Mouse (Mus musculus) heart, postnatal 10 days (tissue): Measurements from ENCODE around the gene Ccdc84. TPM values are rescaled to one million over a fixed set of nuclear protein-coding genes. Genes with fewer than 3 reads are reported as not detected.
"Not testable (repeated sequence)": the region's sequence is repeated elsewhere in the genome, so short reads cannot be mapped to it uniquely, and the experiment has no call there.

Experiments used
- DNase-seq, 2 experiments: peaks; one replicate each; pipeline ENCODE4 v3.0.0; 2021
- intact Hi-C: fragments of 180-260 bp; cut with DNase I; formaldehyde crosslinking; loops from one replicate; pipeline ENCODE4 v1.15.1; 2025
- total RNA-seq, 2 experiments: library from RNA; stranded (reverse); gene quantifications; 2 replicates each; pipeline ENCODE4 v1.2.3; 2021

Gene Ccdc84
- total RNA-seq, result 10 to 100 TPM; 11.6 to 12.0 TPM

DNA sequence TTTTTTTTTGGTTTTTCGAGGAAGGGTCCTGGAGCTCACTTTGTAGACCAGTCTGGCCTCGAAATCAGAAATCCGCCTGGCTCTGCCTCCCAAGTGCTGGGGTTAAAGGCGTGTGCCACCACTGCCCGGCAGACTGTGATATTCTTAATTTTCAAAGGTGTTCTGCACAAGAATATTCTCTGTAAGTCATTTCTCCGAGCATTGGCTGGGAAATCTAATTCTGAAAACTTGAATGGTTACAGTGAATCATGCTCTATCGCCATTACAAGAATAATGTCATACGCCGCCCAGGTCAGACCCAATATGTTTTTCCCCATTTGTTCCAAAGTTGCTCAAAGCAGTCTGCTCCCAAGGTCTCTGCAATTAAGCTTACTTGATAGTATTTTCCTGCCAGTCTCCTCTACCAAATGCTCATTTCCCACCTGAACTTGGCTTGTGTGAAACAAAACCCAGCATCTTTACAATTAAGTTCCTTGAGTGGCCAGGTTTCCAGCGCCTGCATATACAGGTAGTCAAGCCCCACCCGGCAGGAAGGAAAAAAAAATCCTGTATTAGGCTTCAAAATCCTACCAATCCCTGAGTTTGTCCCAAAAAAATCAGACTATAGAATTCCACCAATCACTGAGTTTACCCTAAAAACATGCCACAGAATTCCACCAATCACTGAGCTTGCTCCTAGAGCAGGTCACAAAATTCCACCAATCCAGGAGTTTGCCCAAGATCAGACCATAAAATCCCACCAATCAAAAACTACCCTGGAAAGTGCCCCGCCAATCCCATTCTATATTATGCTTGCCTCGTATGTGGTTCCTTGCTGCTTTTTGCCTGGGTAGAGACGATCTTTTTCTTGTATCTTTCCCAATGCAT, at the start of gene Ccdc84:
Gene Ccdc84, minus strand, starts transcription at position 51 of the 867 bp plus-strand sequence.
- intact Hi-C loops, result no loop called here
- DNase-seq, result no peak

DNA sequence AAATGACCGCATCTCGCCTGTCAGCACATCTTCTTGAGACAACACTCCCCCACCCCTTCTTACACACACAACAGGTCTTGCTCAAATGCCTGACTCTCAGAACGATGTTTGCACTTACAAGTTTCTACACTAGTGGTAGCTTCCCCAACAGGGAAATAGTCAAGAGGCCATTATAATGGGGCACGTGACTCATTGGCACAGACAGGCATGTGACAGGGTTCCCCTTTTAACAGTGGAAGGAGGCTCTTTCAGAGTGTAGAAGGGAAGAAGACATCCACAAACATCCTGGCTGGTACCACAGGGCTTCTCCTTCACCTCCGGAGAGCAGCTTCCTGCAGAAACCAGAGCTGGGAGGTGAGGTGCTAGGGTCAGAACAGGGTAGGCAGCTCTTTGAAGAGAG, 43.6 kb upstream of the Ccdc84 start:
- intact Hi-C loops, result no loop called here
- no peak for DNase-seq

DNA sequence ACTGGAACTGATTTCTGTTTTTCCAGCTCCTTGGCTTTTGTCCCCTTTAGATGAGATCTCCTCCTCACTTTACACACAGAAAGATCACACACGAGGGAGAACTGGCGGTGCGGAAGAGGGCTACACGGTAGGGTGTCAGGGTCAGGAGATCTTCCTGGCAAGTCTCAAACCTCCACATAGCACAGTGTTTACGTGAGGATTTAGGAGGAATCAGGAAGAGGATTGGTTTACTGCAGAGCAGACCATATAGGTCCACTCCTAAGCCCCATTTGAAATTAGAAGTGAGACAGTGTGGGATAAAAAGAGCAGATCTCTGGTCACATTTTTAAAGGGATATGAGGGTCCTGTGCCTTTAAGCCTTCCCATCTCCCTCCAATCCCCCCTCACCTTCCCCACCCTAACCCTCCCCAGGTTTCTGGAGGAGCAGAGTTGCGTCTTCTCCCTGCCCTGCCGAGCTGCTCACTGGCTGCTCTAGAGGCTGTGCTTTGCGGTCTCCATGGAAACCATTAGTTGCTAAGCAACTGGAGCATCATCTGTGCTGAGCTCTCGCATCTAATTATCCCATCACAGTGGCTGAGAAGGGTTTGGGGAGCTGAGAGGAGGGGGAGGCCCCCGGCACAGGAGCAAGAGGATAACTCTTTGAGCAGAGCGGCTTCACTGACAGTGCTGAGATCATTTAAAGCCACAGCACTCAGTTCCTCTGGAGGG, 38.8 kb upstream of the Ccdc84 start:
- peak in 1 of 2 experiments; percentile 46 for DNase-seq
- intact Hi-C loops, result no loop called here

DNA sequence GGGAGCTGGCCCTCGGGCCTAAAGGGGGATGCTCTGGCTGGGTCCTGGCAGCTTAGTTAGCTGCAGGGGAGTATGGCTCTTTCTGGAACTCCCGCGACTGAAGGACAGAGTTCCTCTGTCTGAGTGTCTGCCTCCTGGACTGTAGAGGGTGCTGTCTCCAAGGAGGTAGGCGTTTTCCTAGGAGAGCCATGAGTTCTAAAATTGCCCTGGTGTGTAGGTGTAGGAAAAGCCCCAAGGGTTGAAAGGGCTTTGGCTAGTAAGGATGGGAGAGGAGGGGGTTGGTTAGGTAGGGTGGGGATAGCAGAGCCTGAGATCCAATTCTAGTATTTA, 36.5 kb upstream of the Ccdc84 start, which contains the start of gene Upk2:
Gene Upk2, minus strand, starts transcription at position 86 of the 330 bp plus-strand sequence.
- intact Hi-C loops, result loop anchor here (1.0 kb wide), 3 partner anchors 22 to 197 kb away; no protein-coding TSS in a partner anchor
- DNase-seq, result no peak

DNA sequence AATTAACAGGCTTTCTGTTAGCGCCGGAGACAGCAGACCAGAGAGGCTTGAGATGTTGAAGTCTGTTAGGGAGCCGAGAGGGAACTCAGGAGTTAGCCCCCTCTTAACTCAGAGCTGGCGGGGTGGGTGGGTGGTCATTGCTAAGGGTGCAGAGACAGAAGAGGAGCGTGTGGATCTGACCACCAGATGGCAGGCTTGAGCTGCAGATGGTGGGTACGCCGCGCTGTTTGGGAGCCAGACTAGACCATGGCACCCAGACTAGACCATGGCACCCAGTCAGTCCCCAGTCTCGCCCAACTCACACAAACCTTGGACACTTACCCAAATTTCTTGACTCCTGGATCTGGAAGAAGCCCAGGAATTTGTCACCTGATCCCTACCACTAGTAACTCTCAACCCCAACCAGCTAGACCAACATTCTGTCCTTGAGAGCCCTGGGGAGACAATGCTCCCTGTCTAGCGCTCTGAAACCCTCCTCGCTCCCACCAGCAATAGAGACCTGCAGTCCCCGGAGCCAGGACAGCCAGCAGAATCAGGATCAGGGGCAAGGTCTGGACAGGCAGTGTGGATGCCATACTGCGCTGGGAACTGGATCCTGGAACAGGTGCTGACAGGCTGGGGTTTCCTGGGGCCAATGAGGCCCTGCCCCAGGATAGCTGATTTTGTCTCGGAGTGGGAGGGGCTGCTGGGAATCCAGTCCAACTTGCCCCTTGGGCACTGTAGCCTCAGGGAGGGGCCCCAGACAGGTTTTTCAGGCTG, 35.9 kb upstream of the Ccdc84 start:
- peak; percentile 85 to 94 for DNase-seq
- intact Hi-C loops, result loop anchor here (1.0 kb wide), 3 partner anchors 23 to 198 kb away; no protein-coding TSS in a partner anchor

DNA sequence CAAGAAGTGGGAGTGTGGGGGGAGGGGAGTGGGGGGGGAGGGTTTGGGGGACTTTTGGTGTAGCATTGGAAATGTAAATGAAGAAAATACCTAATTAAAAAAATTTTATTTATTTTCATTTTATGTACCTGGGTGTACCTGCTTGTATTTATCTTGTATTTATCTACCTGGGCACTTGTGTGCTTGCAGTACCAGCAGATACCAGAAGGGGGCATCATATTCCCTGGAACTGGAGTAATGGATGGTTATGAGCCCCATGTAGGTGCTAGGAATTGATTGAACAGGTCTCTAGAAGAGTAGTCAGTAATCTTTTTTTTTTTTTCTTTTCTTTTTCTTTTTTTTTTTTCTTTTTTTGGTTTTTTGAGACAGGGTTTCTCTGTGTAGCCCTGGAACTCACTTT, 32.0 kb upstream of the Ccdc84 start:
- no peak for DNase-seq
- intact Hi-C loops, result no loop called here

DNA sequence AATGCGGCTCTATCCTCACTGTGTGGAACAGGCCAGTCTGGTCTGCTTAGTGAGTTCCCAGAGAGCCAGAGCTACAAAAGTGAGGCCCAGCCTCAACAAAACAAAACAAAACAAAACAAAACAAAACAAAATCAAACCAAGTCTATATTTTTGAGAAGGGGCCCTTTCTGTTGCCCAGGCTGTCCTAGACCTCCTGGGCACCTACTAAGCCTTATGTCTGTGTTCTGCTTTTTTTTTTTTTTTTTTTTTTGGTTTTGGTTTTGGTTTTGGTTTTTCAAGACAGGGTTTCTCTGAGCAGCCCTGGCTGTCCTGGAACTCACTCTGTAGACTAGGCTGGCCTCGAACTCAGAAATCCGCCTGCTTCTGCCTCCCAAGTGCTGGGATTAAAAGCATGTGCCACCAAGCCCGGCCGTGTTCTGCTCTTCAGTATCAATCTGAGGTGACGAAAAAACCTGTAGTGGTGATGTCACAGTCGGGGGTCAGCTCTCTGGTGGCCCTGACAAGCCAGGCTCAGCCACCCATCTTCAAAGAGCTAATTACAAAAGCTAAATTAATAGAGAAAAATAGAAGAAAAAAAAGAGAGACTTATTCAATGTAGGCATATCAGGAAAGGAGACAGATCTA, 26.1 kb upstream of the Ccdc84 start:
- DNase-seq, intact Hi-C loops: not testable (repeated sequence)

DNA sequence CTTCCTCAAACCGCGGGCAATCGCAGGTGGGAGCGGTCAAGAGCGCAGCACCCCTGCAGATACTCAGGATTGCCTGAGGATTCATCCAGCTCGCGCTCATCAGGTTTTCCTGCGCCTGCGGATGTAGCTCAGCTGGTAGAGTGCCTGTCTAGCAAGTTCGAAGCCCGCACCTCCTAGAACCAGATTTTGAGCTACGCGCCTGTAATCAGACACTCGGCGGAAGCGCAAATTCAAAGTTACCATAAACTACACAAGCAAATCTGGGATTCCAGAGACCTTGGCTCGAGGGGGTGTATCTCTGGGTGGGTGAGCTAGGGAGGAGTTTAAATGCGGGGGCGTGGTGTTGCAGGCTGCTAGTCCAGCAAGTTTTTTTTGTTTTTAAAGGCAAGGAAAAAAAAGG, 22.6 kb upstream of the Ccdc84 start, which contains the start of gene Foxr1:
Gene Foxr1, minus strand, starts transcription at position 176 of the 400 bp plus-strand sequence.
- intact Hi-C loops, result no loop called here
- DNase-seq, result no peak

DNA sequence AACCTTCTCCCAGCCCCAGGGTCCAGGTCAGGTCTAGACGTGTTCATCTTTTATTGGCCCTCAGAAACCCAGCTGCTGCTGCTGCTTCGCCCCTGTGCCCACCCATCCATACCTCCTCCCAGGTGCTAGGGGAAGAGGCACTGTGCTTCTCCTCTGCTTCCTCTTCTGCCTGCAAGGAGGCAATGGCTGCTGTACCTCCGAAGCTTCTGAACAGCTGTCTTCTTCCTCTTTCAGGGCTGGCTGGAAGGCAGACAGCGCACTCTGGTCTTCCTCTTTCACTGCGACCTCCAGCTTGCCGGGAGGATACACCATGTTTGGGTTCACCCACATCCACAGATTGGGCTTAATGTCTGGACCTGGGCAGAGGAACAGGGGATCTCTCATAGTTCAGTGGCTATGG, 17.4 kb upstream of the Ccdc84 start:
- DNase-seq, result no peak
- intact Hi-C loops, result no loop called here

DNA sequence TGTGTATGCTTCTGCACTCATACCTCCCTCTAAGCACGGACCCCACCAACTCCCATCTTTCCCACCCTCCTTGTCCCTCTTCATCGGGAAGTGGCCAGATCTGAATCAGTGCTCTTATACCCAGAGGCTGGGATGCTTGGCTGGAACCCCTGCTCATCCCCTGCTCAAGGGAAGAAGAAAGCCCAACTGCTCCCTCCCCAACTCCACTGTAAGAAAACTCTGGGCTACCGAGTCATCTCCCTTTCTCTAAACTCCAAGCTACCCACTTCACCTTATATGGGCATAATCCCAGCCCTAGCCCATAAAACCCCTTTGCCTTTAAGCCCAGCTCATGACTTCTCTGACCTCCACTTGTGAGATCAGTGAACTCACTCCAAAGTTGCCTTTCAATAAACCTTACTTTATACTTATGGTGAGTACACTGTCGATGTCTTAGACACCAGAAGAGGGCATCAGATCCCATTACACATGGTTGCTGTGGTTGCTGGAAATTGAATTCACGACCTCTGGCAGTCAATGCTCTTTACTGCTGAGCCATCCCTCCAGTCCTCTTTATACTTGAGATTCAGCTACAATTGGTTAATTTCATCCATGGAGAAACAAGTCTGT, 14.3 kb upstream of the Ccdc84 start:
- DNase-seq, result no peak

DNA sequence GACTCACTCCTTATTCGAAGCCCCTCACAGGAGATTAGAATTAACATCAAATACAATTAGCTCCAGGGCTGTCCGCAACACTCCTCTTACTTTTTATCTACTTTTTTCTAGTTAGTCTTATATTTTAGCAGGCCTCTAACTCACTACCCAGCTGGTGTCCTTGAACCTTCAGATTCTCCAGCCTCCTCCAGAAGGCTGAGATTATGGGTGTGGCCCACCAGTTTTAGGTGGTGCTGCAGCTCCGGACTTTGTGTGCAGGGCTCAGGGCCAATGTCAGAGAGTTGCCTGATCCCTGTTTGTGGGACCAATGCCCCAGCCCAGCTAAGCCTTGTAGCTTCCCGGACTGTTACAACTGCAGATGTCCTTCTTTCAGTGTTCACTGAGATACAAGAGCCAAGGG, 5.2 kb upstream of the Ccdc84 start:
- intact Hi-C loops, result no loop called here
- DNase-seq, result no peak

More for the DNA sequence above, 14.3 kb upstream of the Ccdc84 start:
- intact Hi-C loops, result no loop called here

DNA sequence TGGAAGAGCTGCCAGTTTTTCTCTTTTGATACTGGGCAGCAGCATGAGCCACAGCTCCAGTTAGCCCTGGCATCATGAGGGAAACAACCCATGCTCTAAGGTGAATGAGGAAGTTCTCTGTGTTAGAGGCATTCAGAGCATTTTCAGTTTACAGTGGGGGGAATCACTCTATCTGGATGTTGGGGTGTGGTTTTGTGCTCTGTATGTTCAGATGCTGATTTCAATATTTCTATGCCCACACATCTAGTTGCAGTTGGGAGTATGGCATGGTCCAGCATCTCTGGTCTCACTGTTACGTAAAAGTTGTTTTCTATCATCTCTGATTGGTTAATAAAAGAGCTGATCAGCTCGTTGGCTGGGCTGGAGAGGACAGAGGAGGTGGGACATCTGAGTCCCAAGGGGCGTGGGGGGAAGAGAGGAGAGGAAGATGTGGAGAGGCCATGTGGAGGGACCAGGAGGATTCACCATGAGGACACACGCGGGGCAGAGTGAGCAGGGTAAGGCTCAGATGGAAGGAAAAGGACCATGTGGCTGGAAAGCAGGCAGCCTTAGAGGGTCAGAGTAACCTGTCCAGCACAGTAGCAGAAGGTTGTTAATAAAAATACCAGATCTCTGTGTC, 2.0 kb upstream of the Ccdc84 start:
- intact Hi-C loops, result no loop called here

DNA sequence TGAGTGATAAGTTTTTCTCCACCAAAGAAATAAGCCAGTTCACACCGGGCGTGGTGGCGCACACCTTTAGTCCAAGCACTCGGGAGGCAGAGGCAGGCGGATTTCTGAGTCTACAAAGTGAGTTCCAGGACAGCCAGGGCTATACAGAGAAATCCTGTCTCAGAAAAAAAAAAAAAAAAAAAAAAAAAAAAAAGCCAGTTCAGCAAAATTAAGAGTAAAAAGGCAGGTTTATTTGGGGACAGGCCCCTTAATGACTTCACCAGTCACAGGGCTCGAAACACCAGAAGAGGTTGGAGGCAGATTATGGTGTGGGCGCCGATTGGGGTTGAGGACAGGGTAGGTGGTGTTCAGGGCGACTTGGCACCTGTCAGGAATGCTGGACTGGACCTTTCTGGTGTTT, 1.4 kb upstream of the Ccdc84 start:
- intact Hi-C loops, DNase-seq: not testable (repeated sequence)

More for the DNA sequence above, 2.0 kb upstream of the Ccdc84 start:
- DNase-seq, result no peak

DNA sequence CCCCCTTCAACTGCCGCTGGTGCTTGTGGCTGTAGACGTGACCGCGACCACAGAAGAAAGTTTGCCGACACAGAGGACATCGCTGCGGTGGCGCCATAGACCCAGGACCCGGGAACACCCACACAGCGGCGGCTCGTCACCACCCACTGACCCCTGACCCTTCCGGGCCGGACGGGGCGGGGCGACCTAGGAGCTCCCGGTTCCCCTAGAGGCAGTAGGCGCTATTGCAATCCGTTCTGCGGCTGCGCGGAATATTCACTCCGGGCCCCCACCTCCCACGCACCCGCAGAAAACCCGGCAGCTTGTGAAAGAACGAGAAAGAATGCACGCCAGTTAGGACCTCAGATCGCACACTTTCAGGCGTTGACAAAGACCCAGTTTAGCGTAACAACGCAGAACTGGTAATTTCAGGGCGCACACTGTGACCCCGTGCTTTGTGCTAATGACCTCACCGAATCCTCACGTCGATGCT, 441 bp downstream of the Ccdc84 start:
- DNase-seq, result peak; percentile 97 to 98
- intact Hi-C loops, result no loop called here

DNA sequence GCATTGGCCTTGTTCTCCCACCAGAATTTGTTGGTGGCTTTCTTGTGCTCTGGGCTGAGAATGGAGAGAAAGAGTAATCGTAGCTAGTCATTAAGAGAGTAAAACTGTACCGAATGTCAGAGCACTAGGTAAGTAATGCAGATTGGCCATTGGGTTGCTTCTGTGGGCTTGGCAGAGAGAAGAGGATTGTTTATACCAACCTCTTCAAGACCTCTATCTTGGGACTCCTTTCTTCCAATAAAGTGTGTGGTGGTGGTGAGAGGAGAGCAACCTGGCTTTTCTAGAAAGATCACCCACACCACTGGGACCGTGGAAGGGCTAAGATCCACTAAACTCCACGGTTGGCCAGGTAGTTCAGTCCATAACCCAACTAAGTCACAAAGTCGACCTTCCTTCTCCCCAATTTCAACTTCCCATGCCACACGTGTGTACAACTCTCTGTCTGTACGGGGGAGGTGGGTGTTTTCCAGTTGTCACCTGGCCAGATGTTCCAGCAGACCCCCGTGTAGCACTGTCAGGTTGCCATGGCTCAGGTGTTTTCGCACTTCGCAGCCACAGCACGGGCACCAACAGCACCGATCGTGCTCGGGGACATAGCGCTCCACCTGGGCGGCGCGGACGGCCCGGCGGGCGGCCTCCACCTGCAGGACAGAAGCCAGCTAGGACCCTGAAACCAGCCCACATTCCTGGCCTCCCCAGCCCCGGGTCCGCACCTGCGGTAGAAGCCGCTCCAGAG, 1.0 kb downstream of the Ccdc84 start:
- intact Hi-C loops, result no loop called here

DNA sequence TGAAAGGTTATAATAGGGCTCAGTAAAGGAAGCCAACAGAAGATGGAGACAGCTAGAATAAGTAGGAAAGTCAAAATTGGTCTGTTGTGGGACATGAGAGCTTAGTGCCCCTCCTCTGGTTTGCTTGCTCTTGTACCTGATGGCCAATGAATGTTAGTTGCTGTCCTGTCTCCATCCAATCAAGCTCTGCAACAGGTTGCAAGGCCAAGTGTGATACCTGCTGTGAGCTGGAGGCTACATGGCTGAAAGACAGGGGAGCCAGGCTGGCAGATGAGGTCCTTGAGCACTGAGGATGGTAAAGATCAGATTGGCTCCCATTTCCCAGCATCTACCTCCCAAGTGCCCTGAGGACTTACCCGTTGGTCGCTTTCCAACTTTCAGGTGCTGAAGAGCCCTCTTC, 5.6 kb downstream of the Ccdc84 start:
- intact Hi-C loops, result no loop called here

More for the DNA sequence above, 1.0 kb downstream of the Ccdc84 start:
- no peak for DNase-seq

DNA sequence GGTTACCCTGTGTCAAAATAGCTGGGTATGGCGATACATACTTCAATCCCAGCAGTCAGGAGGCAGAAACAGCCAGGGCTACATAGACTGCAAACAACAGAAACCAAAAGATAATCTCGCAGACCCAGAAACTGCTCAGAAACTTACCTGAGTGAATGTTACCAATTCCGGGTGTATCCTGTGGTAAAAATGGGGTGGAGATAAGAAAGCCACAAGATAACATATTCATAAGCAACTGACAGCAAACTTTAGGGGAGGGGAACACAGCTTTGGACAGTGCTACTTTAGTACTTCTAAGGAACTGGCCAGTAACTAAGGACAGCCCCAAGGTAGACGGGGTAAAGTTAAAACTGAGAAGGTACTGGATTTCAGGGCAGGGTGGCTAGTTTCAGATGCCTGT, 6.1 kb downstream of the Ccdc84 start:
- intact Hi-C loops, result no loop called here
- DNase-seq, result no peak

More for the DNA sequence above, 5.6 kb downstream of the Ccdc84 start:
- DNase-seq, result no peak

DNA sequence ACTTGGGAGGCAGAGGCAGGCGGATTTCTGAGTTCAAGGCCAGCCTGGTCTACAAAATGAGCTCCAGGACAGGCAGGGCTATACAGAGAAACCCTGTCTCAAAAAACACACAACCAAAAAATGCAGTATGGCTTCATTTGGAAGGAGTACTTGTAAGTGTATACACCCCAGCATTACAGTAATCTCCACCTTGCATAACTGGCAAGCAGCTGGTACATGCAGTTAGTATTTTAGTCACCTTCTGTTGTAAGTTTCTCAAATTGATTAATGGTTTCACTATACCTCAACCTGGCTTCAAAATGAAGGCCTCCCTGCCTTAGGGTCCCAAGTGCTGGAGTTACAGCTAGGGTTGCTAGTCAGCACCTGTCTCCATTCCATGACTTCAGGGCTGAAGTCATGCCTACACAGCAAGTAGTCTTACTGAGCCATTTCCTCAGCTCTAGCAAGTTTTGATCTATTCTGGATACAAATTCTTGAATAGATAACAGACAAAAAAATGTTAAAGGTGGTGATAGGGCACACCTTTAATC, 6.7 kb downstream of the Ccdc84 start:
- no peak for DNase-seq
- intact Hi-C loops, result no loop called here
